10 mouse cellular contexts compared by ENCODE assay signal in genomic region chr7:29296998-29297397, GRCm38 (mm10). TPM values are rescaled to one million over a fixed set of nuclear protein-coding genes. Genes with fewer than 3 reads are reported as not detected.
A peak's percentile ranks its signal among the peaks of the same experiment; 100 is the strongest.
DNase-seq lines count a peak whose midpoint lies in the region; ATAC-seq lines count a peak whose summit lies in the region.
"Had no signal": no experiment of that assay in that cellular context is flagged by ENCODE, and none has a peak within 500 bp of the region (broad histone marks: within the 10 kb centered on the region; RNA-seq: fewer than 3 reads in every experiment).

No protein-coding gene starts in this region.

- peaks cover 34% of the 10 kb centered on the region for H3K4me1 ChIP-seq in midbrain, embryonic 10.5 days
- H3K4me1 ChIP-seq in midbrain, embryonic 13.5 days (replicated peaks) = peaks cover 23% of the 10 kb centered on the region
- H3K4me1 ChIP-seq in forebrain, embryonic 10.5 days = peaks cover 27% of the 10 kb centered on the region
- H3K4me1 ChIP-seq in hindbrain, embryonic 16.5 days (ENCODE audit: control insufficient read depth, insufficient read depth, low read depth, low read length) = peaks cover 4% of the 10 kb centered on the region; the same call in 1 of the 2 replicates
- peaks cover 16% of the 10 kb centered on the region for H3K4me1 ChIP-seq in liver, embryonic 11.5 days (replicated peaks; ENCODE audit: control insufficient read depth, insufficient read depth, low read length)

- H3K27me3 ChIP-seq in midbrain, embryonic 10.5 days (ENCODE audit: low read depth, poor library complexity, severe bottlenecking) = no peaks in the 10 kb centered on the region
- no peaks in the 10 kb centered on the region for H3K27me3 ChIP-seq in midbrain, embryonic 13.5 days
- peaks cover 22% of the 10 kb centered on the region for H3K27me3 ChIP-seq in forebrain, embryonic 10.5 days (ENCODE audit: poor library complexity, severe bottlenecking)
- H3K27me3 ChIP-seq in hindbrain, embryonic 16.5 days (replicated peaks; ENCODE audit: control insufficient read depth, insufficient read depth, low read length) = no peaks in the 10 kb centered on the region
- peaks cover 3% of the 10 kb centered on the region; the same call in 1 of the 2 replicates for H3K27me3 ChIP-seq in liver, embryonic 11.5 days (replicated peaks; ENCODE audit: control insufficient read depth, insufficient read depth, low read length)
- H3K27me3 ChIP-seq: neural tube, embryonic 13.5 days had no signal

- no peak overlapping the region for H3K4me2 ChIP-seq in midbrain, embryonic 13.5 days (replicated peaks)
- H3K4me2 ChIP-seq in hindbrain, embryonic 16.5 days (ENCODE audit: low read length) = peak overlapping the region; percentile 29
- peak overlapping the region; percentile 31; the same call in 1 of the 2 replicates for H3K4me2 ChIP-seq in liver, embryonic 11.5 days
- H3K4me2 ChIP-seq: neural tube, embryonic 13.5 days had no signal

- H3K4me3 ChIP-seq in midbrain, embryonic 10.5 days = no peak overlapping the region
- no peak overlapping the region for H3K4me3 ChIP-seq in midbrain, embryonic 13.5 days (replicated peaks)
- no peak overlapping the region for H3K4me3 ChIP-seq in forebrain, embryonic 10.5 days
- no peak overlapping the region for H3K4me3 ChIP-seq in hindbrain, embryonic 16.5 days (ENCODE audit: low read length)
- H3K4me3 ChIP-seq in liver, embryonic 11.5 days (ENCODE audit: low read depth, low read length) = no peak overlapping the region
- H3K4me3 ChIP-seq: erythroblast, embryonic 14.5 days; neural tube, embryonic 13.5 days had no signal

- H3K27ac ChIP-seq in midbrain, embryonic 10.5 days (replicated peaks) = no peak overlapping the region
- H3K27ac ChIP-seq in midbrain, embryonic 13.5 days = no peak overlapping the region
- no peak overlapping the region for H3K27ac ChIP-seq in forebrain, embryonic 10.5 days
- H3K27ac ChIP-seq in hindbrain, embryonic 16.5 days (ENCODE audit: low read depth, low read length) = no peak overlapping the region
- no peak overlapping the region for H3K27ac ChIP-seq in liver, embryonic 11.5 days (ENCODE audit: low read depth, low read length)
- H3K27ac ChIP-seq: neural tube, embryonic 13.5 days had no signal

- peak; percentile 70 for DNase-seq in midbrain, embryonic 10.5 days (ENCODE audit: low spot score)
- peak; percentile 50 for DNase-seq in adrenal gland, adult 8-10 months
- DNase-seq in forebrain, embryonic 10.5 days (ENCODE audit: extremely low spot score, low spot score) = peak; percentile 68
- no peak for DNase-seq in liver, embryonic 11.5 days (ENCODE audit: low spot score)
- DNase-seq in retina, adult 2 months (ENCODE audit: low read depth, low spot score) = peak; percentile 60
- DNase-seq in left cerebral cortex, adult 11 months (ENCODE audit: low spot score) = no peak

- no peaks in the 10 kb centered on the region for H3K36me3 ChIP-seq in midbrain, embryonic 10.5 days
- H3K36me3 ChIP-seq in midbrain, embryonic 13.5 days = no peaks in the 10 kb centered on the region
- H3K36me3 ChIP-seq in forebrain, embryonic 10.5 days (replicated peaks) = no peaks in the 10 kb centered on the region
- no peaks in the 10 kb centered on the region for H3K36me3 ChIP-seq in hindbrain, embryonic 16.5 days (ENCODE audit: control insufficient read depth, insufficient read depth, low read length)
- no peaks in the 10 kb centered on the region for H3K36me3 ChIP-seq in liver, embryonic 11.5 days (ENCODE audit: control insufficient read depth, insufficient read depth, low read length)
- H3K36me3 ChIP-seq: neural tube, embryonic 13.5 days had no signal

- no peak overlapping the region for H3K9ac ChIP-seq in midbrain, embryonic 13.5 days (replicated peaks)
- H3K9ac ChIP-seq in hindbrain, embryonic 16.5 days (ENCODE audit: low read depth, low read length) = no peak overlapping the region
- H3K9ac ChIP-seq in liver, embryonic 11.5 days (ENCODE audit: low read depth, low read length) = no peak overlapping the region
- H3K9ac ChIP-seq: neural tube, embryonic 13.5 days had no signal

- no peaks in the 10 kb centered on the region for H3K9me3 ChIP-seq in midbrain, embryonic 10.5 days (replicated peaks)
- H3K9me3 ChIP-seq in midbrain, embryonic 13.5 days = no peaks in the 10 kb centered on the region
- no peaks in the 10 kb centered on the region for H3K9me3 ChIP-seq in forebrain, embryonic 10.5 days
- no peaks in the 10 kb centered on the region for H3K9me3 ChIP-seq in hindbrain, embryonic 16.5 days (ENCODE audit: control insufficient read depth, low read length)
- H3K9me3 ChIP-seq in liver, embryonic 11.5 days (ENCODE audit: control insufficient read depth, low read length) = no peaks in the 10 kb centered on the region
- H3K9me3 ChIP-seq: neural tube, embryonic 13.5 days had no signal

- no peak for ATAC-seq in midbrain, embryonic 13.5 days
- ATAC-seq in hindbrain, embryonic 16.5 days = no peak
- 0 out of 2 replicates have a peak, but pooled peaks have one; percentile 35 for ATAC-seq in liver, embryonic 11.5 days (replicated peaks; ENCODE audit: low FRiP score)

- 13% methylated on average over 10 of the region's 10 CpGs for WGBS in midbrain, embryonic 10.5 days
- 15% methylated on average over 10 of the region's 10 CpGs for WGBS in midbrain, embryonic 13.5 days
- whole genome bisulfite sequencing in forebrain, embryonic 10.5 days = 14% methylated on average over 10 of the region's 10 CpGs
- 12% methylated on average over 10 of the region's 10 CpGs for WGBS in hindbrain, embryonic 16.5 days
- 12% methylated on average over 10 of the region's 10 CpGs for WGBS in liver, embryonic 11.5 days

RNA-seq across cellular contexts. Expression of gene Dpf1, which starts 6.8 kb away (rescaled TPM):
- 38.8 and 55.4 TPM in 2 replicates for polyA plus RNA-seq in midbrain, embryonic 10.5 days (2016; fragmentation: Nextera tagmentation; extraction: Ambion mirVana)
- polyA plus RNA-seq in midbrain, embryonic 13.5 days (2015; fragmentation: Nextera tagmentation; extraction: Ambion mirVana) = 201 and 213 TPM in 2 replicates
- 1 to 10 TPM; 2.6 to 6.1 (median 4.0) TPM for total RNA-seq in adrenal gland, adult 8-10 months (2022)
- polyA plus RNA-seq in forebrain, embryonic 10.5 days (2016; fragmentation: Nextera tagmentation; extraction: Ambion mirVana) = 39.1 and 42.7 TPM in 2 replicates
- polyA plus RNA-seq in hindbrain, embryonic 16.5 days (2015; fragmentation: Nextera tagmentation; extraction: Ambion mirVana) = 166 and 173 TPM in 2 replicates
- polyA plus RNA-seq in liver, embryonic 11.5 days (2014; fragmentation: Nextera tagmentation; extraction: Ambion mirVana) = 6.1 and 7.5 TPM in 2 replicates

RNA-seq across cellular contexts. Expression of gene Ppp1r14a, which starts 7.9 kb away (rescaled TPM):
- 21.9 and 22.2 TPM in 2 replicates for polyA plus RNA-seq in midbrain, embryonic 10.5 days (2016; fragmentation: Nextera tagmentation; extraction: Ambion mirVana)
- 7.9 and 8.1 TPM in 2 replicates for polyA plus RNA-seq in midbrain, embryonic 13.5 days (2015; fragmentation: Nextera tagmentation; extraction: Ambion mirVana)
- total RNA-seq in adrenal gland, adult 8-10 months (2022) = 1 to 10 TPM; 4.8 to 8.0 (median 5.5) TPM
- polyA plus RNA-seq in forebrain, embryonic 10.5 days (2016; fragmentation: Nextera tagmentation; extraction: Ambion mirVana) = 7.4 and 8.7 TPM in 2 replicates
- polyA plus RNA-seq in hindbrain, embryonic 16.5 days (2015; fragmentation: Nextera tagmentation; extraction: Ambion mirVana) = 2.8 and 2.9 TPM in 2 replicates
- polyA plus RNA-seq in liver, embryonic 11.5 days (2014; fragmentation: Nextera tagmentation; extraction: Ambion mirVana) = 6.0 and 6.9 TPM in 2 replicates

RNA-seq across cellular contexts. Expression of gene Spint2, which starts 15.3 kb away (rescaled TPM):
- polyA plus RNA-seq in midbrain, embryonic 10.5 days (2016; fragmentation: Nextera tagmentation; extraction: Ambion mirVana) = 20.5 and 20.8 TPM in 2 replicates
- 26.1 and 28.7 TPM in 2 replicates for polyA plus RNA-seq in midbrain, embryonic 13.5 days (2015; fragmentation: Nextera tagmentation; extraction: Ambion mirVana)
- total RNA-seq in adrenal gland, adult 8-10 months (2022) = 100 to 1,000 TPM in 2 of 4 experiments, 10 to 100 TPM in 2; 75.9 to 116 (median 96.8) TPM
- polyA plus RNA-seq in forebrain, embryonic 10.5 days (2016; fragmentation: Nextera tagmentation; extraction: Ambion mirVana) = 44.2 and 50.8 TPM in 2 replicates
- polyA plus RNA-seq in hindbrain, embryonic 16.5 days (2015; fragmentation: Nextera tagmentation; extraction: Ambion mirVana) = 85.4 and 91.2 TPM in 2 replicates
- polyA plus RNA-seq in liver, embryonic 11.5 days (2014; fragmentation: Nextera tagmentation; extraction: Ambion mirVana) = 51.6 and 53.7 TPM in 2 replicates

RNA-seq across cellular contexts. Expression of gene 2200002D01Rik, which starts 48.7 kb away (rescaled TPM):
- 4.2 and 4.7 TPM in 2 replicates for polyA plus RNA-seq in midbrain, embryonic 10.5 days (2016; fragmentation: Nextera tagmentation; extraction: Ambion mirVana)
- 0.92 and 2.0 TPM in 2 replicates for polyA plus RNA-seq in midbrain, embryonic 13.5 days (2015; fragmentation: Nextera tagmentation; extraction: Ambion mirVana)
- 1 to 10 TPM; 3.0 to 6.9 (median 3.7) TPM for total RNA-seq in adrenal gland, adult 8-10 months (2022)
- polyA plus RNA-seq in forebrain, embryonic 10.5 days (2016; fragmentation: Nextera tagmentation; extraction: Ambion mirVana) = 2.9 and 4.1 TPM in 2 replicates
- 1.2 and 1.9 TPM in 2 replicates for polyA plus RNA-seq in hindbrain, embryonic 16.5 days (2015; fragmentation: Nextera tagmentation; extraction: Ambion mirVana)
- polyA plus RNA-seq in liver, embryonic 11.5 days (2014; fragmentation: Nextera tagmentation; extraction: Ambion mirVana) = 3.2 and 4.4 TPM in 2 replicates
- polyA plus RNA-seq: erythroblast, embryonic 14.5 days had no signal

RNA-seq across cellular contexts. Expression of gene Yif1b, which starts 58.9 kb away (rescaled TPM):
- 106 and 111 TPM in 2 replicates for polyA plus RNA-seq in midbrain, embryonic 10.5 days (2016; fragmentation: Nextera tagmentation; extraction: Ambion mirVana)
- 77.0 and 80.8 TPM in 2 replicates for polyA plus RNA-seq in midbrain, embryonic 13.5 days (2015; fragmentation: Nextera tagmentation; extraction: Ambion mirVana)
- 10 to 100 TPM; 42.7 to 50.6 (median 44.6) TPM for total RNA-seq in adrenal gland, adult 8-10 months (2022)
- 103 and 108 TPM in 2 replicates for polyA plus RNA-seq in forebrain, embryonic 10.5 days (2016; fragmentation: Nextera tagmentation; extraction: Ambion mirVana)
- polyA plus RNA-seq in hindbrain, embryonic 16.5 days (2015; fragmentation: Nextera tagmentation; extraction: Ambion mirVana) = 109 and 114 TPM in 2 replicates
- 95.7 and 101 TPM in 2 replicates for polyA plus RNA-seq in liver, embryonic 11.5 days (2014; fragmentation: Nextera tagmentation; extraction: Ambion mirVana)

Comparison
In these comparisons a context has a peak if more than half of its experiments do, and no peak if none do; other contexts are left out.
1. DNase-seq: peak in midbrain, embryonic 10.5 days (single experiment), adrenal gland, adult 8-10 months (single experiment), forebrain, embryonic 10.5 days (single experiment) and retina, adult 2 months (single experiment); none in liver, embryonic 11.5 days (single experiment) and left cerebral cortex, adult 11 months (single experiment).